Mouse (Mus musculus) C2C12 (cell line): ENCODE measurements around the gene Nat8f5.

Experiments used
- CEBPB ChIP-seq: IDR thresholded peaks from one replicate; pipeline ENCODE4 v1.6.1; 2011; ENCODE audit warnings: low read depth, mild to moderate bottlenecking, control low read depth, moderate library complexity
- CTCF ChIP-seq: IDR thresholded peaks from one replicate; pipeline ENCODE4 v1.5.1; 2011; ENCODE audit not compliant: control insufficient read depth, insufficient read depth, insufficient read length

DNA sequence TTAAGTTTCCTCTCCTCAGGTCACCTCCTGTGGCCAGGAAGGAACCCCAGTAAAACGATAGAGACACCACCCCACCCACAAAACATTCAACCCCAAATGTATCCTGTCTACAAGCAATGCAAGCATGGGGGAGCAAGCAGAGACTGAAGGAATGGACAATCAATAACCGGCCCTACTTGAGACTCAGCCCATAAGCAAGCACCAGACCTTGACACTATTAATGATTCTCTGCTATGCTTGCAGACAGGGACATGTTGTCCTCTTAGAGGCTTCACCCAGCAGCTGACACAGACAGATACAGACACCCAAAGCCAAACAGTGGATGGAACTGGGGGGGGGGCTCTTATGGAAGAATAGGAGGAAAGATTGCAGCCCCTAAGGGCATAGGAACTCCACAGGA is 5.1 kb upstream of the Nat8f5 start:
- no peak for TF ChIP-seq CTCF
- TF ChIP-seq CEBPB: no peak
